Mouse (Mus musculus): ENCODE measurements around the gene Hist1h4b. TPM values are rescaled to one million over a fixed set of nuclear protein-coding genes. Genes with fewer than 3 reads are reported as not detected.
A peak's percentile ranks its signal among the peaks of the same experiment; 100 is the strongest.

The Hist1h4b gene
- polyA plus RNA-seq, 1 experiment from 2014 or later = 4.6 TPM

GRCm38 (mm10) chr13:23739069-23739921 is 17.5 kb upstream of the Hist1h4b start:
- H3K36me3 ChIP-seq (ENCODE audit: insufficient read depth, low read length) = no peaks in the 10 kb centered on the region
- peak overlapping the region; percentile 84 for H3K4me2 ChIP-seq (replicated peaks; ENCODE audit: low read depth, low read length)
- ATAC-seq (ENCODE audit: low FRiP score, low TSS enrichment) = peak; percentile 95
- no peaks in the 10 kb centered on the region for H3K27me3 ChIP-seq (ENCODE audit: insufficient read depth, low read length)
- peak overlapping the region; percentile 58 for H3K4me3 ChIP-seq (ENCODE audit: low read length)
- WGBS = under 1% methylated on average over 39 of the region's 39 CpGs
- peak overlapping the region; percentile 99 for H3K27ac ChIP-seq (ENCODE audit: low read length)
- H3K9me3 ChIP-seq (ENCODE audit: low read length) = no peaks in the 10 kb centered on the region
- H3K4me1 ChIP-seq (ENCODE audit: insufficient read depth, low read length) = peaks cover 14% of the 10 kb centered on the region
- H3K9ac ChIP-seq (replicated peaks; ENCODE audit: low read length) = peak overlapping the region; percentile 82

GRCm38 (mm10) chr13:23739922-23740252 is 16.9 kb upstream of the Hist1h4b start:
- peak overlapping the region; percentile 84 for H3K4me2 ChIP-seq (replicated peaks; ENCODE audit: low read depth, low read length)
- H3K4me3 ChIP-seq (ENCODE audit: low read length) = peak overlapping the region; percentile 58
- peak overlapping the region; percentile 82 for H3K9ac ChIP-seq (replicated peaks; ENCODE audit: low read length)
- no peaks in the 10 kb centered on the region for H3K27me3 ChIP-seq (ENCODE audit: insufficient read depth, low read length)
- under 1% methylated on average over 14 of the region's 14 CpGs for WGBS
- H3K36me3 ChIP-seq (ENCODE audit: insufficient read depth, low read length) = no peaks in the 10 kb centered on the region
- H3K4me1 ChIP-seq (ENCODE audit: insufficient read depth, low read length) = peaks cover 18% of the 10 kb centered on the region
- H3K9me3 ChIP-seq (ENCODE audit: low read length) = no peaks in the 10 kb centered on the region
- H3K27ac ChIP-seq (ENCODE audit: low read length) = peak overlapping the region; percentile 99
- no peak for ATAC-seq (ENCODE audit: low FRiP score, low TSS enrichment)

- H3K4me3 ChIP-seq (ENCODE audit: low read length) = peak overlapping the region; percentile 58
- H3K27me3 ChIP-seq (ENCODE audit: insufficient read depth, low read length) = no peaks in the 10 kb centered on the region
- peak overlapping the region; percentile 84 for H3K4me2 ChIP-seq (replicated peaks; ENCODE audit: low read depth, low read length)
- ATAC-seq (ENCODE audit: low FRiP score, low TSS enrichment) = no peak
- peak overlapping the region; percentile 82 for H3K9ac ChIP-seq (replicated peaks; ENCODE audit: low read length)
- no peaks in the 10 kb centered on the region for H3K9me3 ChIP-seq (ENCODE audit: low read length)
- peak overlapping the region; percentile 99 for H3K27ac ChIP-seq (ENCODE audit: low read length)
- no peaks in the 10 kb centered on the region for H3K36me3 ChIP-seq (ENCODE audit: insufficient read depth, low read length)
- peaks cover 18% of the 10 kb centered on the region for H3K4me1 ChIP-seq (ENCODE audit: insufficient read depth, low read length)
- 23% methylated on average over 13 of the region's 13 CpGs for WGBS
Measured at GRCm38 (mm10) chr13:23740256-23740840, 16.5 kb upstream of the Hist1h4b start.

- Histone ChIP-seq H3K9me3 (ENCODE audit: low read length) (no peaks in the 10 kb centered on the region), H3K27ac (ENCODE audit: low read length) (no peak overlapping the region; the same call in 1 of the 2 replicates), H3K27me3 (ENCODE audit: insufficient read depth, low read length) (no peaks in the 10 kb centered on the region), H3K4me2 (replicated peaks; ENCODE audit: low read depth, low read length) (peak overlapping the region; percentile 84), H3K4me1 (ENCODE audit: insufficient read depth, low read length) (peaks cover 18% of the 10 kb centered on the region), H3K4me3 (ENCODE audit: low read length) (peak overlapping the region; percentile 58; the same call in 1 of the 2 replicates), H3K9ac (replicated peaks; ENCODE audit: low read length) (no peak overlapping the region), H3K36me3 (ENCODE audit: insufficient read depth, low read length) (no peaks in the 10 kb centered on the region)
- 59% methylated on average over 5 of the region's 5 CpGs for WGBS
- no peak for ATAC-seq (ENCODE audit: low FRiP score, low TSS enrichment)
Measured at GRCm38 (mm10) chr13:23740910-23741309, 15.9 kb upstream of the Hist1h4b start.

- no peak for ATAC-seq (ENCODE audit: low FRiP score, low TSS enrichment)
- Histone ChIP-seq H3K4me1 (ENCODE audit: insufficient read depth, low read length) (peaks cover 19% of the 10 kb centered on the region), H3K36me3 (ENCODE audit: insufficient read depth, low read length) (no peaks in the 10 kb centered on the region), H3K9me3 (ENCODE audit: low read length) (no peaks in the 10 kb centered on the region), H3K4me3 (ENCODE audit: low read length) (no peak overlapping the region), H3K9ac (replicated peaks; ENCODE audit: low read length) (no peak overlapping the region), H3K27ac (ENCODE audit: low read length) (no peak overlapping the region), H3K4me2 (replicated peaks; ENCODE audit: low read depth, low read length) (no peak overlapping the region), H3K27me3 (ENCODE audit: insufficient read depth, low read length) (no peaks in the 10 kb centered on the region)
Measured at GRCm38 (mm10) chr13:23742007-23742406, 14.8 kb upstream of the Hist1h4b start.

GRCm38 (mm10) chr13:23743215-23743614 is 13.6 kb upstream of the Hist1h4b start:
- H3K36me3 ChIP-seq (ENCODE audit: insufficient read depth, low read length) = no peaks in the 10 kb centered on the region
- no peaks in the 10 kb centered on the region for H3K9me3 ChIP-seq (ENCODE audit: low read length)
- H3K27ac ChIP-seq (ENCODE audit: low read length) = no peak overlapping the region
- no peak overlapping the region for H3K4me3 ChIP-seq (ENCODE audit: low read length)
- no peak overlapping the region for H3K9ac ChIP-seq (replicated peaks; ENCODE audit: low read length)
- peaks cover 25% of the 10 kb centered on the region for H3K4me1 ChIP-seq (ENCODE audit: insufficient read depth, low read length)
- WGBS = 78% methylated on average over 5 of the region's 5 CpGs
- H3K27me3 ChIP-seq (ENCODE audit: insufficient read depth, low read length) = no peaks in the 10 kb centered on the region
- H3K4me2 ChIP-seq (replicated peaks; ENCODE audit: low read depth, low read length) = no peak overlapping the region
- no peak for ATAC-seq (ENCODE audit: low FRiP score, low TSS enrichment)

- 30% methylated on average over 4 of the region's 4 CpGs for WGBS
- H3K4me1 ChIP-seq (ENCODE audit: insufficient read depth, low read length) = peaks cover 25% of the 10 kb centered on the region
- peak overlapping the region; percentile 66 for H3K4me2 ChIP-seq (replicated peaks; ENCODE audit: low read depth, low read length)
- no peaks in the 10 kb centered on the region for H3K9me3 ChIP-seq (ENCODE audit: low read length)
- H3K9ac ChIP-seq (replicated peaks; ENCODE audit: low read length) = peak overlapping the region; percentile 50; the same call in 1 of the 2 replicates
- H3K36me3 ChIP-seq (ENCODE audit: insufficient read depth, low read length) = no peaks in the 10 kb centered on the region
- H3K4me3 ChIP-seq (ENCODE audit: low read length) = peak overlapping the region; percentile 52
- H3K27ac ChIP-seq (ENCODE audit: low read length) = peak overlapping the region; percentile 89
- H3K27me3 ChIP-seq (ENCODE audit: insufficient read depth, low read length) = no peaks in the 10 kb centered on the region
- no peak for ATAC-seq (ENCODE audit: low FRiP score, low TSS enrichment)
Measured at GRCm38 (mm10) chr13:23743963-23744362, 12.8 kb upstream of the Hist1h4b start.

- no peak for ATAC-seq (ENCODE audit: low FRiP score, low TSS enrichment)
- Histone ChIP-seq H3K27me3 (ENCODE audit: insufficient read depth, low read length) (no peaks in the 10 kb centered on the region), H3K4me2 (replicated peaks; ENCODE audit: low read depth, low read length) (peak overlapping the region; percentile 66), H3K36me3 (ENCODE audit: insufficient read depth, low read length) (no peaks in the 10 kb centered on the region), H3K4me3 (ENCODE audit: low read length) (peak overlapping the region; percentile 52), H3K4me1 (ENCODE audit: insufficient read depth, low read length) (peaks cover 25% of the 10 kb centered on the region), H3K9ac (replicated peaks; ENCODE audit: low read length) (peak overlapping the region; percentile 75), H3K9me3 (ENCODE audit: low read length) (no peaks in the 10 kb centered on the region), H3K27ac (ENCODE audit: low read length) (peak overlapping the region; percentile 89)
- WGBS = 2% methylated on average over 18 of the region's 36 CpGs
Measured at GRCm38 (mm10) chr13:23744421-23745380, 12.1 kb upstream of the Hist1h4b start.

GRCm38 (mm10) chr13:23745381-23746161 is 11.2 kb upstream of the Hist1h4b start, which contains the start of gene Hist1h3c:
TSS of gene Hist1h3c (minus strand) at chr13:23745602.
- no peaks in the 10 kb centered on the region for H3K36me3 ChIP-seq (ENCODE audit: insufficient read depth, low read length)
- no peaks in the 10 kb centered on the region for H3K9me3 ChIP-seq (ENCODE audit: low read length)
- peaks cover 22% of the 10 kb centered on the region for H3K4me1 ChIP-seq (ENCODE audit: insufficient read depth, low read length)
- peak within 1 kb of the TSS; percentile 76 for H3K9ac ChIP-seq (replicated peaks; ENCODE audit: low read length)
- H3K27me3 ChIP-seq (ENCODE audit: insufficient read depth, low read length) = no peaks in the 10 kb centered on the region
- H3K27ac ChIP-seq (ENCODE audit: low read length) = peak within 1 kb of the TSS; percentile 100
- ATAC-seq (ENCODE audit: low FRiP score, low TSS enrichment) = peak; percentile 77
- peak within 1 kb of the TSS; percentile 52 for H3K4me3 ChIP-seq (ENCODE audit: low read length)
- peak within 1 kb of the TSS; percentile 66 for H3K4me2 ChIP-seq (replicated peaks; ENCODE audit: low read depth, low read length)
- WGBS = under 1% methylated on average over 28 of the region's 28 CpGs

All from kidney, embryonic 16.5 days (tissue).